Mouse (Mus musculus) ES-Bruce4 (cell line): Measurements from ENCODE around the gene Gm10100.

Source experiments
- CTCF ChIP-seq: IDR thresholded peaks from one replicate; pipeline ENCODE4 v1.8.1; 2011; ENCODE audit warnings: low read depth, low read length
- POLR2A ChIP-seq: IDR thresholded peaks from one replicate; pipeline ENCODE4 v1.8.1; 2011; ENCODE audit warnings: low read length; ENCODE audit not compliant: insufficient read depth

DNA sequence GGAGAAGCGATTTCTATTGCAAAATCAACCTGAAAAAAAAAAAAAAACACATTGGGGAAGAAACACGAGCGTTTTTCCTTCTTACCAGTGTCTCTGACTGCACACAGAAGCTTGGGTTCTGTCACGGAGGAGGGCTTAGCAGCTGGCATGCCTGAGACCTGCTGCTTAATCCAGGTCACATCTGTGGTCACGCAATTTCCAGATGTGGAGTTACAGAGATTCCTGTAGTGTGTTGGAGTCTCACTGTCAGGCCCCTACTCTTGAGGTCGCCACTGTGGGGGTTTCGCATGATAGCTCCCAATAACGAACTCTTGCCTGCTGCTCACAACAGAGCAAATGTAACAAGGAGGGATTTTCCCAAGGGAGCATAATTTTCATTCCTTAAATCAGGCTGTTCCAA, 42.1 kb upstream of the Gm10100 start:
- TF ChIP-seq POLR2A (no peak), CTCF (no peak)
